Mouse (Mus musculus): ENCODE measurements around the gene Esr2.
A peak's percentile ranks its signal among the peaks of the same experiment; 100 is the strongest.
"Not testable (repeated sequence)": the region's sequence is repeated elsewhere in the genome, so short reads cannot be mapped to it uniquely, and the experiment has no call there.

Esr2 gene

DNA sequence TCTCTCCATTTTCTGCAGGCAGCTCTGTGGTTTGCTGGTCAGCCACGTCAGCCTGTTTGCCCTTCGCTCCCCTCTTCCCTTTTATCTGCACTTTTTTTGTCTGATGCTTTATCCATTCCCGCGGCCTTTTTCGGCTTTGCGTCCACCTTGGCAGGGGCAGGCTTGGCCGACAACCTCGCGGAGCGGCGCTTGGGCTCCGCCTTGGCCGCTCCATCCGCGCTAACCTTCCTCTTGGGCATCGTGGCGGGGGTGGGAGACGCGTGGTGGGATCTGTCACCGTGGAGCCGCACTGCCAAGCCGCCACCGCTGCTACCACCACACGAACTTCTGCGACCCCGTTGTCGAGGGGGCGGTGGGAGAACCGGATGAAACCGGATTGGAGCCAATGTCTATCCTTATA is 24.7 kb downstream of the Esr2 start:
- not testable (repeated sequence) for DNase-seq (ENCODE audit: low spot score)

DNA sequence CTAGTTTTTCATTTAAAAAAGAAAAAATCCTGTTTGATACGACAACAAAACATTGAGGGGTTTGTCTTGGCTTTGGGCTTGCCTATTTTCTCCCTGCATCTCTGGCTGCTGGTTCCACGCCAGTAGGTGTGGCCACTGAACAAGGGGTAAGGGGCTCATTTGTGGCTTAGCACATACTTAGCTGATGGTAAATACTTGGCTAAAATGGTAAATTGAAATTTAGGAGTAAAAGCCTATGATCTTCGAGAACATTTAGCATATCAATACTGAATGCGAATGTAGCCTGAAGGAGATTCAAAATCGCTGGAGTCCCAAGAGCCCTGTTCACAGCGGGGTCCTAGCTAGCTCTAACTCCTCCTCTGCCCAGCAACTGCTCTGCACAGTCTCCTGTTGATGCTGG is 40.4 kb downstream of the Esr2 start:
- DNase-seq (ENCODE audit: low spot score), result no peak

DNA sequence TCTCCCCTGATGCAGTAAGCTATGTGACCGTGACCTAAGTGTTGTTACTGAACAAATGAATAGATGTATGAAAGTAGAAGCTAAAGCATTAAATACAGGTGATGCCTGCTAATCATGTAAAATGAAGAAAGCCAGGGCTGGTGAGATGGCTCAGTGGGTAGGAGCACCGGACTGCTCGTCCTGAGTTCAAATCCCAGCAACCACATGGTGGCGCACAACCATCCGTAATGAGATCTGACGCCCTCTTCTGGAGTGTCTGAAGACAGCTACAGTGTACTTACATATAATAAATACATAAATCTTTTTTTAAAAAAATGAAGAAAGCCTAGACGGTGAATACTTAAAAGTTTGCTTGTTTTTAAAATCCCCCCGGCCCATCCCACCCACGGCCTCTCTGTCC is 44.0 kb downstream of the Esr2 start:
- not testable (repeated sequence) for DNase-seq (ENCODE audit: low spot score)

DNA sequence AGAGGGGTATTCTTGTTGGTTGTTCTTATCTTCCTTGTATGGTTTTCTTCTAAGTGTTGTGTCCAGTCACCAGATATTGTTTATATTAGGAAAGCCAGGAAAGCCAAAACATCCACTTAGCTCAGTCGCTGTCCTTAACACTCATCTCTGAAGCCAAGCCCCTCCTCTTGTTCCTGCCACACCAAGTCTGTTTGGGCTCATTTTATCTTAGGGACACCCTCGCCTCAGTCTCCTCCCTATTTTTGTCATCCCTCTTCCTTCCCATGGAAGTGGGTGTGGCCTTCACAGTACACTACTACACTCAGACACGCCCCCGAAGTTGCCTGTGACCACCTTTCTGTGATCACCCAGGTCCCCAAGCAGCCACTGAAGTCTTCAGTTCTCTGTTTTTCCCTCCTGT is 44.5 kb downstream of the Esr2 start:
- DNase-seq (ENCODE audit: low spot score), result no peak

DNA sequence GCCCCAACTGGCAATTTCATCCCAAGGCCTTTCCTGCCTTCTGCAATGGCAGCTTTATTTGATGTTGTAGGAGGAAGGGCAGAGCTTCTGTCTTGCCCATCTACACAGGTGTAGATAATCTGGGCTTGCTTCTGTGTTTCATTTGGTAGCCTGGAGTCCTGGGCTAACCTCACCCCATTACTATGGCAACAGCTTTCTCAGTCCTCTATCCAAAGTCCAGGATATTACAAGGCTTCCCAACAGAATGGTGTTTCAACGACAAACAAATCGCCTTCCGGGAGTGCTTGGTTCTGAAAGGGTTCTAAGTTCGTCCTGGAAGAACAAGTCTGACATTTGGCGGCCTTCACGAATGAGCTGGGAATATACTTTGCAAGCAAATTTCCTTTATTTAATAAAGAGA is 46.2 kb downstream of the Esr2 start:
- DNase-seq (ENCODE audit: low spot score), result no peak

DNA sequence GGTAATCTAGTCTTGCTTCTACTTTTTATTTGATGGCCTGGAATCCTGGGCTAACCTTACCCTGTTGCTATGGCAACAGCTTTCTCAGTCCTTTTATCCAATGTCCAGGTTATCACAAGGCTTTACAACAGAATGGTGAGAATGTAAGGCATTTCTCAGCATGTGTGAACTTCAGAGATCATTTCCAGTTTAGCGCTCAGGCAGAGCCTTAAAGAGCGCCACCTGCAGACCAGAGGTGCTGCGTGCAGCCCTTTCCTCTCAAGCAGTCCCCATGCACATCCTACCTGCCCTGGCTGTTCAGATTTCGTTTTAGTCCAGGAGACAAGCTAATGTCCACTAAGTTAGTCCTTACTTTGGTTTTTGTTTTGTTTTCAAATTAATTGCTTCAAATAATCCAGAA is 46.8 kb downstream of the Esr2 start:
- DNase-seq (ENCODE audit: low spot score), result peak; percentile 19

DNA sequence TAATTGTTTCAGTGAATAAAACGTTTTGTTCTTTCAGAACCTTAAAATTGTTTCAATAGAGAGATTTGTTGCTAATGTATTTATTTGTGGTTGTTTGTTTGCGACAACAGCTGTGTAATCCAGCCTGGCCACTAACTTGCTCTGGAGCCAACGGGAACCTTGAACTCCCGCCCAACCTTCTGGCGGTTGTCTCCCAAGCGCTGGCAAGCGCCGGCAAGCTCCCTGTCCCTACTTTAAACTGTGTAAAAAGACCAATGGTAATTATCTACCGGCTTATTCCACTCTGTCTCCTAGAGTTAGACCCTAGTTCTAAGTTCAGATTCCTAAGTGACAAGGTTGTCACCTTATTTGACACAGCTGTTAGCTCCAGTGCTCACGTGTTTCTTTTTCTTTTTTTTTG is 48.2 kb downstream of the Esr2 start:
- peak; percentile 68 for DNase-seq (ENCODE audit: low spot score)

DNA sequence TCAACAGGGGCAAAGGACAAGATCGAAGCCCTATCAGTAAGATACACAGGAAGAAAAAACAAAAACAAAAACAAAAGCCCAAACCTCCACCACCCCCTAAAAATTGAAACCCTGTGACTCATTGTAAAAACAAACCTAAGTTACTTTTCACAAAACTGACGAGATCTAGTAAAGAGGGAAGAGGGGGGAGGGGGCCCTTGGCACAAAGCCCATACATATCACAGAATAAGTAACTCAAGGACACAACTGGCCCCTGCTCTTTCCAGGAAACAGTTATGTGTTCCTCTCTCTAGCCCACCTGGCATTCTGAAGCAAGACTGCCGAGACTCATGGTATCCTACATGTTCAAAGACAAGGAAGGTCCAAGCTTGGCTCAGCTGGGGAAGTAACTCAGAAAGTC is 48.8 kb downstream of the Esr2 start:
- no peak for DNase-seq (ENCODE audit: low spot score)

DNA sequence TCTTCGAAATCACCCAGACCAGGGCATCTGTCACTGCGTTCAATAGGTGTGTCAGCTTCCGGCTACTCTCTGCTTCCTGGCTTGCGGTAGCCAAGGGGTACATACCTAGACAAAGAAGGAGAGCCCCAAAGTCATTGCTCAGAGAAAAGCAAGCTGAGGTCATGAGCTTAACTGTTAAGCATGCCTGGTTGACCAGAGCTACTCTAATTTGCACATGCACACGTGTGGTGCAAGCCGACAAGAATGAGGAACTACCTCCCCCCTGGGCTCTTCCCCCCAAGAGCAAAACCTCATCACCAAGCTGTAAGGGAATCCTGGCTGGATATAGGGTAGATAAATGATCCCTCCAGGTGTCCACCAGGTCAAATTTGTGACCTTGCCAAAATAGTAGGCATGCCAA is 53.8 kb downstream of the Esr2 start:
- DNase-seq (ENCODE audit: low spot score), result no peak

DNA sequence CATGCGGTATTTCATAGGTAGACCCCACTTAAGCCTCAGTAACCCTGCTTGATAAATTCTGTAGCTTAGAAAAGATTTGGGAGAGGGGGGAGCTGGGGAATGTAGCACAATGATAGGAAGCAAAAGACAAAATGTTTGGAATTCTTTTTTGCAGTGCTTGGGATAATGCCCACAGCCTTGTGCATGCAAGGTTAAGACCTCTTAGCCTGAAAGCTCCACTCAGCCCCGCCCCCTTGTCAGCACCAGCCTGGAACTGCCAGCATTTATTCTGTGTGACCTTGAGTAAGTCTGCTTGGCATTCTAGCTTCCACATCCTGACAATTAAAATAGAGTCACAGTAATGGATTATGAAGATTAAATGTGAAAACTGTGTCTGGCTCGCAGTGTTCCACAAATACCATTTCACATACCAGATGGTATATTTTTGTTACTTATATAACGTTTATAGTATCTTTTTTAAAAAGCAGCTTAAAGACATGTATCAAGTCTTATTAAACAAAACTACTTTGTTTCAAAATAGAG is 59.4 kb downstream of the Esr2 start:
- DNase-seq (ENCODE audit: low spot score), result peak; percentile 61

DNA sequence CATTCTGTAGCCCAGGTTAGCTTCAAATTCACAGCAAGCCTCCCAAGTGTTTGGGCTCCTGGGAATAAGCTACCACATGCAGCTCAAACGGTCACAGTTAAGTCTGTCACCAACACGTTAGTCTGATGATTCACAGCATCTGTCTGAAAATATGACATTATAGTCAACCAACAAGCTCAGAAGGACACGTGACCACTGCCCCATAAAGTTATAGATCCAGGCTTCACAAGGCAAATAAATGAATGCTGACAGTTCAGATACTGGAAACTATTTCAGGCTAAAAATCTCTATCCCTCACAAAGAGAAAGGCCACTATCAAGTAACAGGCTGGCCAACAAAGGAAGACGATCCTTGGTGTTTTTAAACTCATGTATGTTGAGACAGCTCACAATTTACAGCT is 60.5 kb downstream of the Esr2 start:
- DNase-seq (ENCODE audit: low spot score), result no peak

DNA sequence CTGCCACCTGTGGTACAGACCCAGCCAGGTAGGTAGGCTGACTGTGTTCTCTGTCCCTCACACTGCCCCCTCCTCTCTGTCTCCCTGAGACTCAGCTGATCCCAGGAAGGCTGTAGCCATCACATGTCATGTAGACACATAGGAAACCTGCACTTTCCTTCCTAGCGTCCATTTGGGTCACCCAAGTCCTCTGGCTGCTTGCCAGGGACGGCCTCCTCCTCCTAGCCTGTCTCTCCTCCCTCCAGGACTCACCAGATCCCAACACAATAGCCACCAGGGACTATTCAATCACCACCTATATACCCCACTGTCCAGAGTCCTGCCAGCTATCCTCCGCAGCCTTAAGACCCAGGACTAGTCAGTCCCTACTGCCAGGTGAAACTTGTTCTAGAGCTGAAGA is 66.0 kb downstream of the Esr2 start:
- DNase-seq (ENCODE audit: low spot score), result no peak

DNA sequence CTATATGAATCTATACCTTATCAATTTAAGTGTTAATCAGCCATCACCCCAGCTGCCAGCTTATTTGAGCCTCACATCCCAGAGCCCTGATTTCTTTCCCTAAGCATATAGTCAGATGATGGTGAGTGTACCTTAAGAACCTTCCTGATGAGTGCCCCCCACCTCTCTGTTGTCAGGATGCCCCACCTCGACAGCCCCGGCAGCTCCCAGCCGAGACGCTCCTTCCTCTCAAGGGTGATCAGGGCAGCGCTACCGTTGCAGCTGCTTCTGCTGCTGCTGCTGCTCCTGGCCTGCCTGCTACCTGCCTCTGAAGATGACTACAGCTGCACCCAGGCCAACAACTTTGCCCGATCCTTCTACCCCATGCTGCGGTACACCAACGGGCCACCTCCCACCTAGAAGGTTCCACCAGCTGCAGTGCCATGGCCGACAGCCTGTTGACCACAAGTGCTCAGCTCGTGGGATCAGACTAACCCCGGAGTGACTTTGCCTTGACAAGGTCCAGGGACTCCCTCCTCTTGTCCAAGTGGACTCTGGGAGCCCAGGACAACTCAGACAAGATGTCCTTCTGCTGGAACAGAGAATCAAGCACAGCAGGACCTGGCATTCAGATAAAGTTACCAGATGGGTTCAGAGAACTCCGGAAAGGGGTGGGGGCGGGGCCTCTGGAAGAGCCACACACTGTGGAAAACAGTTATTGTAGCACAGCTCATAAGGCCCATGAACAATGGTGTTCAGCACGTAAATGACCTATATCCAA is 67.2 kb downstream of the Esr2 start:
- no peak for DNase-seq (ENCODE audit: low spot score)

DNA sequence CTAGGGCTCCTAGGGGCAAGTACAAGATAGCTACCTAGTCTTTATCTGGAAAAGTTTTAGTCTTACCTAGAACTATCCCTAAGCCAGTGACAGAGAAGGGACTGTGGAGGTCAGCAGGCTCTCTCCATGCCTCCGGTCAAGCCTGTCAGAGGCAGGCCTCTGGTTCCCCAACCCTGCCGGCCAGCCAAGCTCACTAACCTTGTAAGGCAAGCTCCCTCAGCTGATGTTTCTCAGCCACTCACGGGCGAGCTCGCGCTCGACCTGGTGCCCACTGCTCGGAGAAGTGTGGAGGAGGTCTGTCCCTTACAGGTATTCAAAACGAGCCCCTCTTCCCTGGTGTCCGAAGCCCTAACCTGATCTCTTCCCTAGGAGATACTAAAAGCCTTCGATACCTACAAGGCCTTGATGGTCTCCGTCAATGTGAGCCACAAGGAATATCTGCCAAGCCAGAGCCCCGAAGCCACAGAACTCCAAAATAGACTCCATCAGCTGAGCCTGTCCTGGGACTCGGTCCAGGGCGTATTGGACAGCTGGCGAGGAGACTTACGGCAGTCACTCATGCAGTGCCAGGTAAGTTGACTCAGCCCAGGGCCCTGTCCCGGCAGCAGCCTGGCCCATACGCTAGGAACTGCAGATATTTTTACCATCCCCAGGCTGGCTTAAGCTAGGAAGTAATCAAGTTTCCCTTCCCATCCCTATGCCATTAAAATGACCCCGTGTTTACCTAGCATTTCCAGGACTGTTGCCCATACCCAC is 72.3 kb downstream of the Esr2 start:
- DNase-seq (ENCODE audit: low spot score), result no peak

DNA sequence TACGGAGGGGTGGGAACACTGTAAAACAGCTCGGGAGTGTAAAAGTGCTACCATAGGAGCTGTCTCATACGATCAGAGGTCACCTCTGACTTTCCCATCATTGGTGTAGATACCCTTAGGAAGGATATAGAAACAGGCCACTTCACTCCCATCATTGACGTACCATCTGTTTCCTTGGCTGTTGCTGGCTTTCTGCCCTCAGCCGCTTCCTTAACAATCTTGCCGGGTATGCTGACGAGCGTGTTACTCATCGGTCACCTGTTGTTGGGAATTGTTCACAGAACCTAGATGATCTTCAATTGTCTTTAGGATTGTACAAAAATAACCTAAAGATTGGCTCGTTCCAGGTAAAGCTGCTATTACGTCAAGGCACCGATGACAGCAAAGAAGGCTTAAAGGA is 74.4 kb downstream of the Esr2 start:
- no peak for DNase-seq (ENCODE audit: low spot score)

DNA sequence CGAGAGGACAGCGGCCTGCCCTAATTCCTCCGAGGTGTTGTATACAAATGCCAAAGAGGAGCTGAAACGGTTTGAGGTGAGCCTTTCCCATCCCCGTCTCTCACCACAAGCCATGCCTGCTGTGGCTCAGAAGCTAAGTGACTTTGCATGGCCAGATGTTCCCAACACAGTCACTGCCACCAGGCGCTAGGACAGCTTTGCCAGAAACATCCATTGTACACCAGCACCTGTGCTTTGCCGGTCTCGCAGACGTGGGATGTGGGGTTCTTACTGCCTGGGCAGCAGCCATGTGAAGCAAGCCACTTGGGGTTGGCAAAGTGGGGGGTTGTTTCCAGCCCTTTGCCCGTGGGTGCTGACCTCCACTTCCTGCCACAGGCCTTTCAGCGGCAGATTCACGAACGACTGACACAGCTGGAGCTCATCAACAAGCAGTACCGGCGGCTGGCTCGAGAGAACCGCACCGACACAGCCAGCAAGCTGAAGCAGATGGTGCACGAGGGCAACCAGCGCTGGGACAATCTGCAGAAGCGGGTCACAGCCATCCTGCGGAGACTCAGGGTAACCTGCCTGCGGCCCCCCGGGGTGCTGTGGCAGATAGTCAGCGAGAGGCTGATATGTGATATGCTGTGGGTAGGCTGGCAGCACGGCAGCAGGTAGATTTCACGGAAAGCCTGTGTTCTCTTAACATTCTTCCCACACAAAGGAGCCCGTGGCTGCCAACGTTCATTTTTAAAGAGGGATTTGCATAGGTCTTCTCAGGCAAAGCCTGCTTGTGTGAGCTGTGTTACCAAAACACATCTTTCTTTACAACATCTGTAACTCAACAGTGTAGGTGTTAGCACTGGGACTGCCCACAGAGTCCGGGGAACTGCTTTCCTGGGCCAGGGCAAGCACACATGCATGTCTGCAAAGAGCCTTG is 81.7 kb downstream of the Esr2 start:
- DNase-seq (ENCODE audit: low spot score), result no peak

DNA sequence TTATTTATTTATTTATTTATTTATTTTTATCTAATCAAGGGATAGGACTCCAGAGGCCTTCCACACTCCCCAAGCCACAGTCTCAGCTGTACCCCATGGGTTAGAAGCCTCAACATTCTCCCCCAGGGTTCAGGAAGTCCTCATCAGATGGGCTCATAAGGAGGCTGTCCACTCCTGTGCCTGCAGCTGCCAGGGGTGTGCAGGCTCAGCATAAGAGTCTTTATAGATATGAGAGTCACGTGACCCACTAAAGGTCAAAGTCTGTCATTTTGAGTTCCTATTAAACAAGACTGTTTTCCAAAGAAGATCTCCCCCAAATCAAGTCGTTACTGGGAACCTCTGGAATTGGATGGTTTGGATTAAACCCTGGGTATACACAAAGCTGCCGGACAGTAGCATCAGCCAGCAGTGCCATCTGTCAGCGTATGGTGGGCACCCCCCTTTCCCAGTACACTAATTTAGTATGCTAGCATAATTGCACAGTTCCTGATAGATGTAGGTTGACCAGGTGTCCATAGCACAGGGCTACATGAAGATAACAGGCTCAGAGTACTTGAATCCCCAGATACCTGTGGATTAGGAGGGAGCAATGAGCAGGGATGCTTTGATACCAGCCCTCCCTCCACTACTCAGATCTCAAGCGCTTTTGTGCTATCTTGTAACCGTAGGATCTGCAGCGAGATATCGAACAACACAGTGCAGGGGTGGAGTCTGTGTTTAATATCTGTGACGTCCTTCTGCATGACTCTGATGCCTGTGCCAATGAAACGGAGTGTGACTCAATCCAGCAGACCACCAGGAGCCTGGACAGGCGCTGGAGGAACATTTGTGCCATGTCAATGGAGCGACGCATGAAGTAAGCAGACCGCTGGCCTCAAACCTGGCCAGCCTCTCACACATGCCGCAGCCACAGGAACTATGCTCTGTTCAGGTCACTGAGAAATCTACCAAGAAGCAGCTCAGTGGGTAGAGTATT is 83.2 kb downstream of the Esr2 start:
- no peak for DNase-seq (ENCODE audit: low spot score)

DNA sequence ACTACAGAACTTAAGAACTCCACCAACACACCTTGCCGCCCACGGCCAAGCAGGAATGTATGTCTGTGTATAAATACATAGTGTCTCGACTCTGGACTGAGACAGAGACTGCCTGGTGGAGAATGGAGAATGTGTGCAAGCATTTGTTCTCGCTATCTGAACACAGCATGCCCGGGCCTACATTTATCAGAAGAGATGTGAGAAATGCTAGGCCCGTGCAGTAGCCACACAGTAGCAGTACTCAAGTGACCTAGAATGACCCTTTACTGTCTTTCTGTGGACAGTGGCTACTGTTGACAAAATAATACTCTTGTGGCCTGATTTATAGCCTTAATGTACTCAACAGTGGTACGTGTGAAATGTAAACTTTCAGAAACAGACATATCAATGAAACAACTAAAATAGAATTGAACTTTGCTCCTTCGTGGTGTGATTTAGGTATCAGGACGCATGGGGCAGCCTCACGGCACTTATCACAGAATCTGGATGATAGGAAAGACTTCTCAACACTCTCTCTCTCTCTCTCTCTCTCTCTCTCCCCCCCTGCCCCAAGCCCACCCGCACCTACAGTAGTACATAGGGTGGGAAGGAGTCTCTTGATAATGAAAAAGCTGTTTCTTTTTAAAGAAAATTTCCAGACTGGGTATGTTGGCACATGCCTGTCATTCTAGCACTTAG is 84.1 kb downstream of the Esr2 start:
- peak; percentile 49 for DNase-seq (ENCODE audit: low spot score)

DNA sequence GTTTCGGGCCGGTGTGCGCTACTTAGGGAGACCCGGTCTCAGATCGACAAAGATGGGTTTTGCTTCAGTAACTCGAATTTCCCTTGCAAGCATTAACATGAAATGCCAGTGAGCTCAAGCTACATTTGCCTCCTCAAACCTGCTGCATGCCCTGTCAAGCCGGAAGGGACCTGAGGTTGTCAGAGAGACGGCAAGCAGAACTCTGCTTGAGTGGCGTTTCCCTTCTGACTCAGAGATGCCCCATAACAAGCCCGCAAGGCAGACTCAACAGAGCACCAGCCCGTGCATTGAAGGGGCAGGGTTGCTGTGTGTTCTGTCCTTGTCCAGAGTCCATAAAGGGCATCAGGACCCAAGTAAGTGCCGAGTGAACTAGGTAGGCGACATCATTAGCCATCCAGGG is 90.0 kb downstream of the Esr2 start:
- DNase-seq (ENCODE audit: low spot score), result no peak
